Mouse (Mus musculus) neural tube, embryonic 11.5 days (tissue): ENCODE results near the gene 3110018I06Rik. TPM values are rescaled to one million over a fixed set of nuclear protein-coding genes. Genes with fewer than 3 reads are reported as not detected.

Experiments
- ATAC-seq: fragments of 200-750 bp; cut with Nextera tagmentation; 2 replicates; pipeline ENCODE4 v1.8.0; 2017; ENCODE audit warnings: moderate number of reproducible peaks, mild to moderate bottlenecking, moderate TSS enrichment, moderate library complexity; ENCODE audit not compliant: insufficient read depth, low FRiP score, low TSS enrichment
- DNase-seq: peaks from one replicate; pipeline ENCODE4 v3.0.0-alpha.2; 2015; ENCODE audit warnings: low spot score
- H3K27ac ChIP-seq: fragments of 300-500 bp; sonication (generic); 2 replicates; pipeline ENCODE4 v1.5.1; 2014; ENCODE audit warnings: low read depth, mild to moderate bottlenecking, low read length
- H3K27me3 ChIP-seq: fragments of 300-500 bp; sonication (generic); 2 replicates; pipeline ENCODE4 v1.6.1; 2014; ENCODE audit warnings: mild to moderate bottlenecking, low read length, mixed read lengths; ENCODE audit not compliant: control insufficient read depth, insufficient read depth
- H3K36me3 ChIP-seq: fragments of 300-500 bp; sonication (generic); 2 replicates; pipeline ENCODE4 v1.6.1; 2014; ENCODE audit warnings: mild to moderate bottlenecking, low read length, moderate library complexity, mixed read lengths; ENCODE audit not compliant: control insufficient read depth, insufficient read depth
- H3K4me1 ChIP-seq: fragments of 300-500 bp; sonication (generic); 2 replicates; pipeline ENCODE4 v1.6.1; 2014; ENCODE audit warnings: low read length, mixed read lengths; ENCODE audit not compliant: control insufficient read depth, insufficient read depth
- H3K4me2 ChIP-seq: fragments of 300-500 bp; sonication (generic); 2 replicates; pipeline ENCODE4 v1.6.1; 2014; ENCODE audit warnings: low read depth, mild to moderate bottlenecking, moderate library complexity
- H3K4me3 ChIP-seq: fragments of 300-500 bp; sonication (generic); 2 replicates; pipeline ENCODE4 v1.5.1; 2014; ENCODE audit warnings: low read depth, low read length
- H3K9ac ChIP-seq: fragments of 300-500 bp; sonication (generic); 2 replicates; pipeline ENCODE4 v1.6.1; 2014; ENCODE audit warnings: mild to moderate bottlenecking, low read length
- H3K9me3 ChIP-seq: fragments of 300-500 bp; sonication (generic); 2 replicates; pipeline ENCODE4 v1.6.1; 2016; ENCODE audit warnings: low read length; ENCODE audit not compliant: control insufficient read depth
- WGBS: fragments of 180-500 bp; shearing (Covaris S2); extraction: QIAGEN DNeasy Blood & Tissue Kit; methylation state at CpG from one replicate; pipeline ENCODE4 v1.1.7; 2014; 5-methylcytosine and 5-hydroxymethylcytosine counted together
- polyA plus RNA-seq: library from polyadenylated mRNA; unstranded; fragments of >200 nt; fragmentation: Nextera tagmentation; extraction: Ambion mirVana; gene quantifications from 2 replicates; pipeline ENCODE4 v1.2.1, GENCODE M21; 2014

Gene 3110018I06Rik
- polyA plus RNA-seq = not detected in 2 replicates

DNA sequence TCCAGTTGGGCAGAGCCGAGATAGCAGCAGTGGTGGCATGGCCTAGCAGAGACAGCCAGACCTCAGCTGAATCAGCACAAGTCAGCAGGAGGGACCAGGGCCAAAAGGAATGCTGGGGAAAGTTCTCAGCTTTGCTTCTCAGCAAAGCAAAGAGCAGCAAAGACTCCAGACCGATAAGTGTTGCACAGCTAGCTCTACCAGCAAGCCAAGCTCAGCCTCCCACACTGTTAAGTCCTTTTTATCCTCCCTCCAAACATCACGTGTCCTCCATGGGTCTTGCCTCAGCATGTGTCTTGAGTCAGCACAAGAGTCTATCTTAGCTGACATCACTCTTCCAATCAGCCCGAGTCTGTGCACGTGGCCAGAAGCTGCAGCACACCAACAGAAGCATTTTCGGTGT is at the start of gene 3110018I06Rik:
TSS of gene 3110018I06Rik (plus strand) at position 262 of the 400 bp plus-strand sequence.
- Histone ChIP-seq H3K36me3 (no peaks in the 10 kb centered on the region), H3K4me3 (no peak within 1 kb of the TSS), H3K9ac (no peak within 1 kb of the TSS), H3K27ac (no peak within 1 kb of the TSS), H3K4me2 (no peak within 1 kb of the TSS), H3K27me3 (no peaks in the 10 kb centered on the region), H3K4me1 (no peaks in the 10 kb centered on the region), H3K9me3 (no peaks in the 10 kb centered on the region)
- DNase-seq (no peak), ATAC-seq (no peak)
- WGBS = 88% methylated on average over 6 of the region's 6 CpGs

DNA sequence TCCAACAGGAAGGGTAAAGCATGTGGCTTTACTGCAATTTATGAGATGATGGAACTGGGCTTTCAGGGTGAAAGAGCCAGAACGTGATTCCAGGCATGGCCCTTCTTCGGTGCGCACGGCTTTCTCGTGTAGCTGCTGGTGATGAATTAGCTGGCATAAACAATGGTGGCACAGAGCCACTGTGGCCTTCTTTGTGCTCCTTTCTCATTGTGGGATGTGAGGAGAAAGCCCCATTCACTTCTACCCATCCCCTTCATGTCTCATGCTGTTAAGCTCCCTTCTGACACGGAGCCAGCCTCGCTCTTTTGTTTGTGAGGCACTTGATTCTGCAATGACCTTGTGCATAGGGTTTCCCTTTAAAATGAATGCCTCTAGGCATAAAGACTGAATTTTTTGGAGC is 43.8 kb upstream of the 3110018I06Rik start:
- H3K4me2 ChIP-seq = no peak overlapping the region

DNA sequence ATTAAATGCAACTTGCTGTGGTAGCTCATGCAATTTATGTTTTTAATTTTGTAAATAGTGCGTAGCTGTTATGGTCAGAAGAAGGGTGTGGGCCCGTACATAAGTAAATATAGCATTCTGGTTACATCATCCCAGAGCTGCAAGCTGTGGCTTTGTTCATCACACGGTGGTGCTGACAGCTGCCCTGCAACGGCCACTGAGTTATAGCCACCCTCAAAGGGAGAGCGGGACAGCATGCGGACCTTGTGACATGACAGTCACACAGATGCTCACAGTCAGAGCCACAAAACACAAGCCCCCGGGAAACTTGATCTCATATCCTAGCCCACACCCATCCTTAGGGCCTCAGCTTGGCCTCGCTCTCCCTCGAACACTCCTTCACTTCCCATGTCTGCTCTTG is 30.6 kb upstream of the 3110018I06Rik start:
- WGBS = 46% methylated on average over 9 of the region's 9 CpGs
- no peak overlapping the region for H3K4me3 ChIP-seq
- DNase-seq (peak; percentile 28), ATAC-seq (no peak)
- no peak overlapping the region for H3K9ac ChIP-seq
- no peak overlapping the region for H3K27ac ChIP-seq
- no peaks in the 10 kb centered on the region for H3K9me3 ChIP-seq
- no peaks in the 10 kb centered on the region for H3K27me3 ChIP-seq
- no peaks in the 10 kb centered on the region for H3K36me3 ChIP-seq
- H3K4me2 ChIP-seq = no peak overlapping the region
- H3K4me1 ChIP-seq = no peaks in the 10 kb centered on the region

More for the DNA sequence above, 43.8 kb upstream of the 3110018I06Rik start:
- Histone ChIP-seq H3K27ac (no peak overlapping the region), H3K9ac (no peak overlapping the region), H3K27me3 (no peaks in the 10 kb centered on the region), H3K9me3 (no peaks in the 10 kb centered on the region), H3K4me3 (no peak overlapping the region), H3K4me1 (peaks cover 3% of the 10 kb centered on the region; the same call in 1 of the 2 replicates), H3K36me3 (no peaks in the 10 kb centered on the region)
- ATAC-seq (no peak), DNase-seq (peak; percentile 34)
- 49% methylated on average over 7 of the region's 7 CpGs for WGBS

DNA sequence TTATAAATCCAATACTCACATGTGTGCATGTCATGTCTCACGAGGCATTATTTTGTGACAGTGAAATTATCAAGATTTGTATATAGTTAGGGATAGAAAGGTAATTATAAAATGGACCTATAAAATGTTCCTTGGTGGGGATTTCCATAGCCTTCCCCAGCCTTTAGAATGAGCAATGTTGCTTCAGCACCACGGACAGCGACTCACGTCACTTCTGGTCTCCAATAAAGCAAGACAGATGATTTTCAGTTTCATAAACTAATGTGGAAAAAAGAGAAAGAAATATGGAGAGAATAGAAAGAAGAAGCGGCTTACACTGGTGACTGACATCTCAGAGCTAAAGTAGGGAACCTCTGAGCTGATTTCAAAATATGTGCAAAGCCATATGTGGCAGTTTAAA is 23.7 kb upstream of the 3110018I06Rik start:
- peak; percentile 55 for DNase-seq
- Histone ChIP-seq H3K4me2 (no peak overlapping the region), H3K27me3 (no peaks in the 10 kb centered on the region), H3K27ac (no peak overlapping the region), H3K4me3 (no peak overlapping the region), H3K9ac (no peak overlapping the region), H3K4me1 (no peaks in the 10 kb centered on the region), H3K36me3 (no peaks in the 10 kb centered on the region), H3K9me3 (no peaks in the 10 kb centered on the region)
- WGBS = 33% methylated on average over 5 of the region's 5 CpGs
- ATAC-seq = no peak

DNA sequence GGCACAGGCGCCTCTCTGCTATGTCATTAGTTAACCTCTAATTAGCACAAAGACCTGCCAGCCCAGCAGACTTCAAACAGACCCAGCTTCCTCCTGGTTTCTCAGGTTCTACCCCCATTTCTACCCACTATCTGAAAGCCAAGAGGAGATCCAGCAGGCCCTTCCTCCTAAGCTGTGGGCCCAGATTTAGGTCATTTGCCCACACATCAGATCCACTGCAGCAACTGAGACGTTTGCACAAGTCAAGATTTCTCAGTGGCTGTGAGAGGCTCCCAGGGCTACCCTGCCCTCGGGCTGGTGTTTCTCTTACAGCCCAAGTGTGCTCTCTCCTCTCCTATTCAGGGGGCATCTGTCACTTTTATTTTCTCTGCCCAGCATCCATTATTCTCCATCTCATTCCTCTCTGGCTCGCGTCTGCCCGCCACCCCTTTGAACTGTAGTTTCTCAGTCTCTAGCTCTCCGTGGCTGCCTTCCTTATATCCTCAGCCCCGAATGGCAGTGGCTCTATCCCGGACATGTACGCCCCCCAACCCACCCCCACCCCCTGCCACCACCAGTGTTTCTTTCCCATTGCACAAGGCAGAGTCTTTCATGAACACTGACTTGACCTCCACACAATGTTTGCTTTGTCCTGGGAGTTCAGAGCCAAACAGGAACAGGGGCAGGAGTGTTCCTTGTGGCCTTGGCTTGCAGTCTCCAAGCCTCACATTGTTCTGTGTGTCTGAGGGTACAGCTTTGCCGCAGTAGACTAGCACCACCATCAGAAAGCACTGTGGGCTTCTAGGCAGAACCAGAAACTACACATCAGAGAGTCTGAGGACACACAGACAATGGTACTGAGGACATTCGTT is 11.8 kb upstream of the 3110018I06Rik start:
- no peak overlapping the region for H3K4me3 ChIP-seq
- H3K4me1 ChIP-seq = peaks cover 6% of the 10 kb centered on the region
- DNase-seq = peak; percentile 36
- WGBS = 41% methylated on average over 12 of the region's 12 CpGs
- peak overlapping the region; percentile 20; the same call in 1 of the 2 replicates for H3K27ac ChIP-seq
- no peak overlapping the region for H3K9ac ChIP-seq
- no peaks in the 10 kb centered on the region for H3K9me3 ChIP-seq
- H3K27me3 ChIP-seq = no peaks in the 10 kb centered on the region
- ATAC-seq = peak; percentile 60
- H3K4me2 ChIP-seq = no peak overlapping the region
- no peaks in the 10 kb centered on the region for H3K36me3 ChIP-seq

DNA sequence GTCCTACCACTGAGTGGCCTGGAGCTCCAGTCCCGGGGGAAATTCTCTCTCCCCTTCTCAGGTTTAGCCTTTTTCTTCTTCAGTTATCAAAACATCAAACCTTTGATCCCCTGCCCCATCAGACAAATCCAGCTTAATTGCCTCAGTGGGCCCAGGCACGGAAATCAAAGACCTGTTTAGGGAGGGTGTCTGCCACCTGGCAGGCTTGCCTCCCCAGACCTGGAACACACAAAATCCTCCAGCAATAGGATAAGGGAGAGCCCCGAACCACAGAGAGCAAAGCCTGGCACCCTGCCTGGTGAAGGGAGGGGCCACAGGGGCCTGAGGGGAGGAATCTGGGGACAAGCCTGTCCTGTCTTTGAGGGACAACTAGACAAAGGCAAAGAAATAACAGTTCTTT is 9.1 kb upstream of the 3110018I06Rik start:
- H3K27ac ChIP-seq = no peak overlapping the region
- DNase-seq = no peak

DNA sequence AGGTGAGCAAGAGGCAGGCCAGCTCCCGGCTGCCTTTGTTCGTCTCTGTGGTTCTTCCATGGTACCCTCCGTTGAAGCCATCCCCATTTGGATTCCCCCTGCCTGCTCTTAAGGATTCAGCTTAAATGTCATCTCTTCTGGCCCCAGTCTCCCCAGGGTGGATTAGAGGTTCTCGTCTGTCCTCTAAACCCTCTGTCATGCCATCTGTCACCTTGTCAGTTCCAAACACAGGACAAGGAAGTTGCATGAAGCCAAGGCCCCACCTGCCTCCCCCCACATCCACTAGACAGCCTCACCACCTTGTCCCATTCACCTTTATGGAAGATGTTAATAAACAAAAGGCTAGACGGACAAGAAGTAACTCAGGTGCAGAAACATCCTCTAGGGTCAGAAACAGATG is 5.4 kb upstream of the 3110018I06Rik start:
- no peak for ATAC-seq
- 87% methylated on average over 5 of the region's 5 CpGs for WGBS
- no peaks in the 10 kb centered on the region for H3K27me3 ChIP-seq

More for the DNA sequence above, 9.1 kb upstream of the 3110018I06Rik start:
- H3K4me3 ChIP-seq = no peak overlapping the region
- H3K4me1 ChIP-seq = peaks cover 6% of the 10 kb centered on the region
- no peaks in the 10 kb centered on the region for H3K27me3 ChIP-seq
- no peaks in the 10 kb centered on the region for H3K9me3 ChIP-seq
- 13% methylated on average over 3 of the region's 3 CpGs for WGBS
- no peak overlapping the region for H3K9ac ChIP-seq
- H3K4me2 ChIP-seq = no peak overlapping the region
- no peaks in the 10 kb centered on the region for H3K36me3 ChIP-seq
- no peak for ATAC-seq

DNA sequence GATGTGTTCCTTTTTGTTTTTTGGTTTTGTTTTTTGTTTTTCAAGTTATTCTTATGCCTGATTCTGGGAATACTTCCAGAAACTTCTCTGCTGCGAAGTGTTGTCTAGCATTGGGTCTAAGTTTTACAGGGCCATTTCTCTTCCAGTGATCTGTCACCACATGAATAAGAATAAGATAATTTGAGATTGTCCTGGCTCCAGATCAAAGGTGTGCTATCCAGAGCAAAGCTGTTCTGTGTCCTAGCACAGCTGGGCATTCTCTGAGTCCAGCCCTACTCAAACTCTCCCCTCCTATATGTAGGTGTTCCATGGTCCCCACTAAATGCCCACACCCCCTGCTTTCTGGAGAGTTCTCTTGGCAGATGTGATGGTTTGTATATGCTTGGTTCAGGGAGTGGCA is 2.9 kb downstream of the 3110018I06Rik start:
- Histone ChIP-seq H3K9ac (no peak overlapping the region), H3K4me1 (no peaks in the 10 kb centered on the region), H3K9me3 (no peaks in the 10 kb centered on the region), H3K4me3 (no peak overlapping the region), H3K4me2 (no peak overlapping the region), H3K27me3 (no peaks in the 10 kb centered on the region), H3K27ac (no peak overlapping the region), H3K36me3 (no peaks in the 10 kb centered on the region)
- WGBS = 77% methylated on average over 1 of the region's 1 CpGs
- no peak for DNase-seq
- no peak for ATAC-seq

More for the DNA sequence above, 5.4 kb upstream of the 3110018I06Rik start:
- Histone ChIP-seq H3K36me3 (no peaks in the 10 kb centered on the region), H3K9me3 (no peaks in the 10 kb centered on the region), H3K4me2 (no peak overlapping the region), H3K27ac (no peak overlapping the region), H3K4me1 (no peaks in the 10 kb centered on the region), H3K9ac (no peak overlapping the region), H3K4me3 (no peak overlapping the region)
- no peak for DNase-seq

DNA sequence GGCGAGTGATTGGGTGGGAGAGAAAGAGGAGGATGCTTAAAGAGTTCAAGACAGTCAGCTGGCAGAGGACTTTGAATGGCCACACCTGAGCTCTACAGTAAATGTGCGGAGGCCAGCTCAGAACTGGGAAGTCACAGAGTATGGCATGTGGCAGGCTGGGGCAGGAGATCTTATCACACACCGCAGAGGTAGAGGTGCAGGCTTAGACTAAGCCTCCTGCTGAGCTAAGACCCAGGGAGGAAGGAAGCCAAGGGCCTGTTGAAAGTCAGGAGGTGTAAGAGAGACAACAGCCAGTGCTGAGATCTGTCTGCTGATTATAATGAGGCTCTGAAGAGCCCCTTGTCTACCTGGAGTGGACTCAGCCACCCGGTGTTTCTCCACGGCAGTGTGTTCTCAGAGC is 8.5 kb downstream of the 3110018I06Rik start:
- WGBS = 84% methylated on average over 5 of the region's 5 CpGs
- Histone ChIP-seq H3K27ac (no peak overlapping the region), H3K4me1 (no peaks in the 10 kb centered on the region), H3K4me3 (no peak overlapping the region), H3K36me3 (no peaks in the 10 kb centered on the region), H3K4me2 (no peak overlapping the region), H3K27me3 (no peaks in the 10 kb centered on the region), H3K9ac (no peak overlapping the region), H3K9me3 (no peaks in the 10 kb centered on the region)
- DNase-seq (no peak), ATAC-seq (no peak)
